Mouse (Mus musculus): Measurements from ENCODE around the gene Hacl1. TPM values are rescaled to one million over a fixed set of nuclear protein-coding genes. Genes with fewer than 3 reads are reported as not detected.
A peak's percentile ranks its signal among the peaks of the same experiment; 100 is the strongest.

The Hacl1 gene
- polyA plus RNA-seq (2014; fragmentation: Nextera tagmentation; extraction: Ambion mirVana), result 6.9 and 9.4 TPM in 2 replicates

DNA sequence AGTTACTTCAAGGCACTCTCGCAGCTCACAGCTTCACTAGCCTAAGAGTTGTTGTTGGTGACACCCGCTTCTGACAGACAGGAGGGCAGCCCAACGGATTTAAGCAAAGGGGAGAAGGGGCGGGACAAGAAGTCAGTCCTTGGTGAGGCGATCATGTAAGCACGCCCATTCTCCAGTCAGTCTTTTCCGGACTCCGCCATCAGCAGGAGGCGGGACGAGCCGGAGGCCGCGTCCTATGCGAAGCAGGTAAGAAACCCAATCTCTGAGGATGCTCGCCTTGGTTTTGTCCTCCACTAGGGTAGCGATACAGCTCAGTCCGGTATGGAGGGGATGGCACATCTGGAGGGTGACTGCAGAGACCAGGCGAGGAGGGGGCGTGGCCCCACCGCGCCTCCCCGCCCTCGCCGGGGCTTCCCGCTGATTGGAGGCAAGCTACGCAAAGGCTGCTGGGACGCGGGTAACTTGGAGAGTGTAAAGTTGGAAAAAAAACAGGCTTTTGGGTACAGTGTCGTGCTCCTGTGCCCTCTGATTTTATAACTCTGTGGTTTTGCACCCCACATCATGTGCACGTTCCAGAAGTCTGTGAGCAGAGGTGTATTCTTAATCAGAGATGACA lies at the start of gene Hacl1, which contains the start of gene Btd:
Hacl1 (minus strand) TSS at position 397 of the 616 bp plus-strand sequence.
Btd (plus strand) TSS at position 139 of the 616 bp plus-strand sequence.
- under 1% methylated on average over 30 of the region's 30 CpGs for WGBS
- no peaks in the 10 kb centered on the region for H3K36me3 ChIP-seq (ENCODE audit: control insufficient read depth, insufficient read depth, low read length)
- peak within 1 kb of the TSS; percentile 91 for H3K4me2 ChIP-seq (ENCODE audit: low read depth, low read length, severe bottlenecking)
- peak within 1 kb of the TSS; percentile 62 for H3K9ac ChIP-seq (ENCODE audit: low read length)
- H3K9me3 ChIP-seq (ENCODE audit: control insufficient read depth, low read length), result no peaks in the 10 kb centered on the region
- ATAC-seq (replicated peaks; ENCODE audit: low FRiP score) (peak; percentile 97), DNase-seq (ENCODE audit: low spot score) (peak; percentile 90)
- no peaks in the 10 kb centered on the region for H3K27me3 ChIP-seq (ENCODE audit: control insufficient read depth, insufficient read depth, low read length)
- H3K4me1 ChIP-seq (replicated peaks; ENCODE audit: control insufficient read depth, insufficient read depth, low read length), result peaks cover 5% of the 10 kb centered on the region; the same call in 1 of the 2 replicates
- H3K4me3 ChIP-seq (ENCODE audit: low read depth, low read length), result peak within 1 kb of the TSS; percentile 67
- peak within 1 kb of the TSS; percentile 51; the same call in 1 of the 2 replicates for H3K27ac ChIP-seq (ENCODE audit: low read depth, low read length)

DNA sequence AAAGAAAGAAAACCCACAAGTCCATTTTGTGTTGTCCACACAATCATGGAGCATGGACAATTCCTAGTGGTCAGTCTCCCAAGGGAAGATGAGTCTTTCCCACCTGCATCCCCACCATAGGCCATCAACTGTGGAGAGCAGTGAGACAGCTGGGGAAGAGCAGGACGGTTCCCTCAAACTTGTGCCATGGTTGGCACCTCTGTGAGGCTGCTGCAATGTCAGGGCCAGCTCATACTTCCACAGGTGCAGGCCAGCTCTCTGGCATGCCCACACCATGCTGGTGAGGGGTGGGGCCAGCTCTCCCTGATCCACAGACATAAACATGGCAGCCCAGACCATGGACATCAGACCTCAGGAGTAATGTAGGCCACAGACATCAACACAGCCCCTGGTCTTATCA lies 45.1 kb upstream of the Hacl1 start:
- no peaks in the 10 kb centered on the region for H3K36me3 ChIP-seq (ENCODE audit: control insufficient read depth, insufficient read depth, low read length)
- no peak overlapping the region for H3K9ac ChIP-seq (ENCODE audit: low read length)
- H3K27me3 ChIP-seq (ENCODE audit: control insufficient read depth, insufficient read depth, low read length), result no peaks in the 10 kb centered on the region
- no peak for DNase-seq (ENCODE audit: low spot score)
- no peak overlapping the region for H3K4me2 ChIP-seq (ENCODE audit: low read depth, low read length, severe bottlenecking)
- H3K27ac ChIP-seq (ENCODE audit: low read depth, low read length), result no peak overlapping the region
- ATAC-seq (replicated peaks; ENCODE audit: low FRiP score), result no peak
- no peaks in the 10 kb centered on the region for H3K9me3 ChIP-seq (ENCODE audit: control insufficient read depth, low read length)
- H3K4me3 ChIP-seq (ENCODE audit: low read depth, low read length), result no peak overlapping the region
- WGBS, result 91% methylated on average over 1 of the region's 1 CpGs
- H3K4me1 ChIP-seq (replicated peaks; ENCODE audit: control insufficient read depth, insufficient read depth, low read length), result no peaks in the 10 kb centered on the region

DNA sequence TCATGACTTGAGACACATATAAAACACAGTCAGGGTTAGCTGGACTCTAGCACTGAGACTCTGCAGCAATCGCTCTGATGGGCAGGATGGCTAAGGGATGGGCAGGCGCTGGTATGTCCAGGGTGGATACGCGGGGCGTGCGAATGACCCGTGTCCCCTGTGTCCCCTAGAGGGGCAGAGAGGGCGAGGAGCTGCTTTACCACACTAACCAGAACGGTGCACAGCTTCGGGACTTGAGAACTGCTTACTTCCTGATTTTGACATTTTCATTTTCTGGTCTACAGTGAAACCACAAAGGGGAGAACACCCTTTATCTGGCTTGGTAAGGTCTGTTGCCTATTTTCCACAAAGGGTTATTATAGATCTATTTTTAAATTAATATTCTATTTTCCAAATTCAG lies 44.6 kb upstream of the Hacl1 start:
- WGBS, result 93% methylated on average over 10 of the region's 10 CpGs
- Histone ChIP-seq H3K4me3 (ENCODE audit: low read depth, low read length) (no peak overlapping the region), H3K27me3 (ENCODE audit: control insufficient read depth, insufficient read depth, low read length) (no peaks in the 10 kb centered on the region), H3K4me2 (ENCODE audit: low read depth, low read length, severe bottlenecking) (no peak overlapping the region), H3K9ac (ENCODE audit: low read length) (no peak overlapping the region), H3K4me1 (replicated peaks; ENCODE audit: control insufficient read depth, insufficient read depth, low read length) (no peaks in the 10 kb centered on the region), H3K36me3 (ENCODE audit: control insufficient read depth, insufficient read depth, low read length) (no peaks in the 10 kb centered on the region), H3K9me3 (ENCODE audit: control insufficient read depth, low read length) (no peaks in the 10 kb centered on the region), H3K27ac (ENCODE audit: low read depth, low read length) (no peak overlapping the region)
- ATAC-seq (replicated peaks; ENCODE audit: low FRiP score) (no peak), DNase-seq (ENCODE audit: low spot score) (no peak)

DNA sequence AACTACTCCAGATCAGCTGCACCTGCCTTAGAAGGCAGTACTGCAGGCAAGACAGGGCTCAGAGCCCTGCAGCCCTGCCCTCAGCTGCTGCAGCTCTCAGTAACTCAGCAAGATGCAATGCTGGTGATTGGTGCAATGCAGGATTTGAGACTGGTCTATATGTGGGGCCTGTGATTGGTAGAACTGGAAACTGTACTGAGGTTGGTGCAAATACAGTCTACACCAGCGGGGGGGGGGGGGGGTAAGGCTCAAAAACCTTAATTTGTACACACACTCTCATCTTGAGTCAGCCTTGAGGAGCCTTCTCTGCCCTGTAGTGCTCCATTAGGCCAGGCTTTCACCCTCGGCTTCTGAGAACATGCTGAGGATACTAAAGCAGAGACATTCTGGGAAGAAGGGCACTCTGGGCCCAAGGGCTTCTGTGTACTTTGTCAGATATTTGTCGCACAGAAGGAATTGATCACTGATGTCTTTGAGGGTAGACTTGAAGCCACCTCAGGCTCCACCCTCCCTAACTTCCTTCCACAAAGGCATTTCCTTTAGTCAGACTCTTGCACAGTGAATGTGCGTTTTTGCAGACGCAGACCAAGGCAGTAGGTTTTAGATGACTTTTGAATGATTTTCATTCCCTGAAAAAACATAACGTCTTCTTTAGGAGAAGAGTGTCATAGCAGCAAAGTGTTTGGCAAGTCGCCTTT lies 43.4 kb upstream of the Hacl1 start:
- ATAC-seq (replicated peaks; ENCODE audit: low FRiP score) (no peak), DNase-seq (ENCODE audit: low spot score) (no peak)

DNA sequence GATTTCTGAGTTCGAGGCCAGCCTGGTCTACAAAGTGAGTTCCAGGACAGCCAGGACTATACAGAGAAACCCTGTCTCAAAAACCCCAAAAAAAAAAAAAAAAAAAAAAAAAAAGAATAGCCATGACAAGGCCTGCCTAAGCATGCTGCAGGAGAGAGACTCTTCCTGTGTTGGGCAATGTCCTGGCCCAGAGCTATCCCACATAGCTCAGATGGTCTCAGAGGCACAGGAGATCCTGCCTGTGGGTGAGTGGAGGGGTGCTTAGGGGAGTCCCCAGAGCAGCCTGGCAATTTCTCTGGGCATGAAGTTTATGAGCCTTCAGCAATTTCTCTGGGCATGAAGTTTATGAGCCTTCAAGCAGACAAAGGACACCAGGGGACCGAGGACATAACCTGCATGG lies 42.5 kb upstream of the Hacl1 start:
- DNase-seq (ENCODE audit: low spot score), result no peak
- no peaks in the 10 kb centered on the region for H3K27me3 ChIP-seq (ENCODE audit: control insufficient read depth, insufficient read depth, low read length)
- no peak overlapping the region for H3K9ac ChIP-seq (ENCODE audit: low read length)

More for the DNA sequence above, 43.4 kb upstream of the Hacl1 start:
- H3K9me3 ChIP-seq (ENCODE audit: control insufficient read depth, low read length), result no peaks in the 10 kb centered on the region
- WGBS, result 76% methylated on average over 7 of the region's 7 CpGs
- H3K36me3 ChIP-seq (ENCODE audit: control insufficient read depth, insufficient read depth, low read length), result no peaks in the 10 kb centered on the region
- no peak overlapping the region for H3K4me3 ChIP-seq (ENCODE audit: low read depth, low read length)
- no peaks in the 10 kb centered on the region for H3K27me3 ChIP-seq (ENCODE audit: control insufficient read depth, insufficient read depth, low read length)
- no peaks in the 10 kb centered on the region for H3K4me1 ChIP-seq (replicated peaks; ENCODE audit: control insufficient read depth, insufficient read depth, low read length)
- H3K27ac ChIP-seq (ENCODE audit: low read depth, low read length), result no peak overlapping the region
- H3K4me2 ChIP-seq (ENCODE audit: low read depth, low read length, severe bottlenecking), result no peak overlapping the region
- no peak overlapping the region for H3K9ac ChIP-seq (ENCODE audit: low read length)

DNA sequence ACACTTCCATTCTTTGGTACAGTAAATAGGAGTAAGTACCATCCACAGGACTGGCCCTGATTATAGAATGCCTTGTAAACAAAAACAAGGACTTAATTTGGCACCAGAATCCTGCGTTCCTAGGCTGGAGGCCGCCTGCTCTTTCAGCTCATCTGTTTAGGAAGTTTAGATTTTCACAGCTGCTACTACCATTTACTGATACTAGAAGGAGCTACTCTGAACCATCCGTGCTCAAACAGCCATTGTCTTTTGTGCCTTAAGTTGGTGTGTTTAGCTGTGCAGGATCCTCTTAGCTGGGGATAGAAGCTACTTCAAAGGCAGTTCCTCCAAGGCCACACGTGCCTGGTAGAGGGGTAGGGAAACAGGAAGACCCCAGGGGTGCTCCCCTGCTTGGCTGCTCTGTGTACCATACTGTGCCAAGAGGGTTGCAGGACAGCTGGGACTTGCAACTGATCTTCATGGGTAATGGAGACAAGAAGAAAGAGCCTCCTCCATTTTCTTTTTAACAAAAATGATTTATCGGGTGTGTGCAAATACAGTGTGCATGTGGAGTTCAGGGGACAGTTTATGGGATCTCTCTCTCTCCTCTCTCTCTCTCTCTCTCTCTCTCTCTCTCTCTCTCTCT lies 41.0 kb upstream of the Hacl1 start:
- Histone ChIP-seq H3K9ac (ENCODE audit: low read length) (no peak overlapping the region), H3K27ac (ENCODE audit: low read depth, low read length) (no peak overlapping the region), H3K9me3 (ENCODE audit: control insufficient read depth, low read length) (no peaks in the 10 kb centered on the region), H3K4me1 (replicated peaks; ENCODE audit: control insufficient read depth, insufficient read depth, low read length) (no peaks in the 10 kb centered on the region), H3K4me2 (ENCODE audit: low read depth, low read length, severe bottlenecking) (no peak overlapping the region), H3K36me3 (ENCODE audit: control insufficient read depth, insufficient read depth, low read length) (no peaks in the 10 kb centered on the region), H3K27me3 (ENCODE audit: control insufficient read depth, insufficient read depth, low read length) (no peaks in the 10 kb centered on the region), H3K4me3 (ENCODE audit: low read depth, low read length) (no peak overlapping the region)
- ATAC-seq (replicated peaks; ENCODE audit: low FRiP score) (no peak), DNase-seq (ENCODE audit: low spot score) (no peak)
- 56% methylated on average over 5 of the region's 5 CpGs for WGBS

More for the DNA sequence above, 42.5 kb upstream of the Hacl1 start:
- H3K36me3 ChIP-seq (ENCODE audit: control insufficient read depth, insufficient read depth, low read length), result no peaks in the 10 kb centered on the region
- no peak overlapping the region for H3K27ac ChIP-seq (ENCODE audit: low read depth, low read length)
- 93% methylated on average over 1 of the region's 2 CpGs for WGBS
- ATAC-seq (replicated peaks; ENCODE audit: low FRiP score), result no peak
- no peak overlapping the region for H3K4me3 ChIP-seq (ENCODE audit: low read depth, low read length)
- no peaks in the 10 kb centered on the region for H3K9me3 ChIP-seq (ENCODE audit: control insufficient read depth, low read length)
- H3K4me1 ChIP-seq (replicated peaks; ENCODE audit: control insufficient read depth, insufficient read depth, low read length), result no peaks in the 10 kb centered on the region
- H3K4me2 ChIP-seq (ENCODE audit: low read depth, low read length, severe bottlenecking), result no peak overlapping the region

DNA sequence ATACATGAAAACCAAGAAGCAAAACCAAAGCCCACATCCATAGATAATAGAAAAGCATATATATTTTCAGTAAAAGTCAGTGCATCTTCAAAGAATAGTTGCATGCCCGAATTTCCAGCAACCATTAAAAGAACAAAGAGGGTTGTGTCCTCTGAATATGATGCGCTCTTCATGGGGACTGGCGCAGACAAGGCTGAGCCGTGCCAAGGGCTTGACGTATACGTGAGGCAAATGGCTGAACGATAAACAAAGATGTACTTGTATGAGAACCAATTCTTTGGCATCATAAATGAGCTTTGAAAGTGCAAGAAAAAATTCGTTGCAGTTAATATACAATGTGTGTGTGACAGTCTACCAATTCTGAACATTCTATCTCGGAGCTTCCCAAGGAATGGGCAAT lies 40.2 kb upstream of the Hacl1 start:
- Histone ChIP-seq H3K9ac (ENCODE audit: low read length) (no peak overlapping the region), H3K4me2 (ENCODE audit: low read depth, low read length, severe bottlenecking) (no peak overlapping the region), H3K4me1 (replicated peaks; ENCODE audit: control insufficient read depth, insufficient read depth, low read length) (no peaks in the 10 kb centered on the region), H3K4me3 (ENCODE audit: low read depth, low read length) (no peak overlapping the region), H3K9me3 (ENCODE audit: control insufficient read depth, low read length) (no peaks in the 10 kb centered on the region), H3K27ac (ENCODE audit: low read depth, low read length) (no peak overlapping the region), H3K27me3 (ENCODE audit: control insufficient read depth, insufficient read depth, low read length) (no peaks in the 10 kb centered on the region), H3K36me3 (ENCODE audit: control insufficient read depth, insufficient read depth, low read length) (no peaks in the 10 kb centered on the region)
- ATAC-seq (replicated peaks; ENCODE audit: low FRiP score) (no peak), DNase-seq (ENCODE audit: low spot score) (no peak)
- WGBS, result 90% methylated on average over 9 of the region's 9 CpGs

DNA sequence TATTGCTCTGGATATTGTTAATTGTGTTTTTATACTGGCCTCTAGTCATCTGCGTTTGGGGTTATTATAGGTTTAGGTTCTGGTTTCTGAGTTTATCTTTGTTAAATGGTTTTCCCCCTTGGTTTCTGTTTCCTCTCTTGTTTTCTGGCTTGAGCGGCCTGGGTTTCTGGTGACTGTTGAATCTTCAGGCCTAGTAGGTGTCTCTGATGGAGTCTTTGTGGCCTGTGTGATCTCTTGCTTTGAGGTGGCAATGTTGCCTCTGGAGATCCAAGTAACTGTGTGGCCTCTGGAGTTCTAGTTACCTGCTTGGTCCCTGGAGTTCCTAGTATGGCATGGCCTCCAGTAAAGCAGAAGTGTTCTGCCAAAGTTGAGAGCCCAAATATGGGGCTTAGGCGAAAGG lies 39.6 kb upstream of the Hacl1 start:
- Histone ChIP-seq H3K9ac (ENCODE audit: low read length) (no peak overlapping the region), H3K27ac (ENCODE audit: low read depth, low read length) (no peak overlapping the region), H3K27me3 (ENCODE audit: control insufficient read depth, insufficient read depth, low read length) (no peaks in the 10 kb centered on the region), H3K4me2 (ENCODE audit: low read depth, low read length, severe bottlenecking) (no peak overlapping the region), H3K4me3 (ENCODE audit: low read depth, low read length) (no peak overlapping the region), H3K36me3 (ENCODE audit: control insufficient read depth, insufficient read depth, low read length) (no peaks in the 10 kb centered on the region), H3K4me1 (replicated peaks; ENCODE audit: control insufficient read depth, insufficient read depth, low read length) (no peaks in the 10 kb centered on the region), H3K9me3 (ENCODE audit: control insufficient read depth, low read length) (no peaks in the 10 kb centered on the region)
- ATAC-seq (replicated peaks; ENCODE audit: low FRiP score) (no peak), DNase-seq (ENCODE audit: low spot score) (no peak)
- 91% methylated on average over 3 of the region's 3 CpGs for WGBS

All from forebrain, embryonic 11.5 days (tissue).